Mouse (Mus musculus) liver, adult 2 months (tissue): ENCODE data around the gene Pabpn1l. TPM values are rescaled to one million over a fixed set of nuclear protein-coding genes. Genes with fewer than 3 reads are reported as not detected.

Experiments
- DNase-seq: peaks from one replicate; pipeline ENCODE4 v3.0.0-alpha.2; 2011; ENCODE audit warnings: low read depth, low spot score; ENCODE audit errors: extremely low read depth
- H3K27ac ChIP-seq: fragments of 200-500 bp; replicated peaks from 2 replicates; pipeline ENCODE4 v1.5.1; 2012; ENCODE audit warnings: low read depth, mild to moderate bottlenecking, control low read depth, inconsistent platforms, low read length; ENCODE audit not compliant: insufficient read depth
- H3K27me3 ChIP-seq: fragments of 200-500 bp; 2 replicates; pipeline ENCODE4 v1.6.1; 2012; ENCODE audit warnings: mild to moderate bottlenecking, moderate library complexity, low read length, inconsistent platforms; ENCODE audit not compliant: control insufficient read depth, insufficient read depth
- H3K36me3 ChIP-seq: fragments of 200-500 bp; 2 replicates; pipeline ENCODE4 v1.6.1; 2012; ENCODE audit warnings: low read length, inconsistent platforms; ENCODE audit not compliant: control insufficient read depth, insufficient read depth
- H3K4me1 ChIP-seq: fragments of 200-500 bp; 2 replicates; pipeline ENCODE4 v1.6.1; 2011; ENCODE audit warnings: low read length; ENCODE audit not compliant: control insufficient read depth, insufficient read depth
- H3K4me3 ChIP-seq: fragments of 200-500 bp; 2 replicates; pipeline ENCODE4 v1.5.1; 2011; ENCODE audit warnings: low read depth, mild to moderate bottlenecking, control low read depth, low read length, moderate library complexity; ENCODE audit not compliant: insufficient read depth
- H3K79me2 ChIP-seq: fragments of 200-500 bp; 2 replicates; pipeline ENCODE4 v1.6.1; 2012; ENCODE audit warnings: inconsistent platforms, mild to moderate bottlenecking, low read length, moderate library complexity; ENCODE audit not compliant: control insufficient read depth, insufficient read depth
- H3K9ac ChIP-seq: fragments of 200-500 bp; 2 replicates; pipeline ENCODE4 v1.6.1; 2012; ENCODE audit warnings: low read depth, mild to moderate bottlenecking, control low read depth, inconsistent platforms, low read length
- CTCF ChIP-seq: fragments of 200-500 bp; IDR thresholded peaks from 2 replicates; pipeline ENCODE4 v1.5.1; 2011; ENCODE audit warnings: low read depth, low read length, control low read depth
- POLR2A ChIP-seq: fragments of 200-500 bp; IDR thresholded peaks from 2 replicates; pipeline ENCODE4 v1.6.1; 2011; ENCODE audit warnings: low read length, control low read depth; ENCODE audit not compliant: insufficient read depth; ENCODE audit errors: extremely low read depth
- WGBS: fragments of 180-500 bp; shearing (Covaris S2); methylation state at CpG from one replicate; pipeline ENCODE4 v1.1.7; 2018; 5-methylcytosine and 5-hydroxymethylcytosine counted together
- polyA plus RNA-seq: library from polyadenylated mRNA; depleted of rRNA; stranded (reverse); fragments of >200 nt; gene quantifications from 2 replicates; pipeline ENCODE4 v1.2.3, GENCODE M21; 2012
- total RNA-seq: library from RNA; depleted of rRNA; stranded (reverse); fragments of >200 nt; gene quantifications from 2 replicates; pipeline ENCODE4 v1.2.3, GENCODE M21; 2014

Pabpn1l gene
- total and polyA plus RNA-seq, 2 experiments, result not detected

DNA sequence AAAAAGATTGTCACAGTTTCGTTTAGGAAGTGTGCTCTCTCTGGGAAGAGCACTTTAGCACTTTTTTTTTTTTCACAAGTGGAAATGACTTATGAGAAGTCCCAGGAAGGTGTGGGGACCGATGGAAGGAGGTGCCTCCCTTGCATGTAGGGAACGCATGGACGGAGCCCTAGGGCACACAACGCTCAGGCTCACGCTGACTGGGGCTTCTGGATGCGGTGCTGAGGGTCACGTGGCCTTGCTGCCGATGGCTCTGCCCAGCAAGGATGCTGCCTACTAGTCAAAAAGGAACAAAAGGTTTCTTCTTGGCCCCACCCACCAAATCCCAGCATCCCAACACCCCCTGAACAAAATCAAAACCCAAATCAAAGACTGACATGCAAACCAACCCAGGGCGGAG, 6.8 kb upstream of the Pabpn1l start:
- no peaks in the 10 kb centered on the region for H3K27me3 ChIP-seq
- H3K4me3 ChIP-seq, result no peak overlapping the region
- WGBS, result 66% methylated on average over 10 of the region's 10 CpGs
- H3K27ac ChIP-seq, result no peak overlapping the region
- H3K79me2 ChIP-seq, result no peaks in the 10 kb centered on the region
- no peak for DNase-seq
- H3K36me3 ChIP-seq, result no peaks in the 10 kb centered on the region
- no peaks in the 10 kb centered on the region for H3K4me1 ChIP-seq
- TF ChIP-seq POLR2A, result no peak
- TF ChIP-seq CTCF, result no peak
- H3K9ac ChIP-seq, result no peak overlapping the region

- no peak overlapping the region for H3K4me3 ChIP-seq
- H3K27me3 ChIP-seq, result no peaks in the 10 kb centered on the region
- H3K4me1 ChIP-seq, result no peaks in the 10 kb centered on the region
- H3K9ac ChIP-seq, result no peak overlapping the region
- 69% methylated on average over 2 of the region's 2 CpGs for WGBS
- H3K27ac ChIP-seq, result no peak overlapping the region
- no peak for DNase-seq
- TF ChIP-seq POLR2A, result no peak
- TF ChIP-seq CTCF, result no peak
- H3K36me3 ChIP-seq, result no peaks in the 10 kb centered on the region
- H3K79me2 ChIP-seq, result no peaks in the 10 kb centered on the region
Observed at GRCm38 (mm10) chr8:122626896-122627295, 4.4 kb upstream of the Pabpn1l start.

DNA sequence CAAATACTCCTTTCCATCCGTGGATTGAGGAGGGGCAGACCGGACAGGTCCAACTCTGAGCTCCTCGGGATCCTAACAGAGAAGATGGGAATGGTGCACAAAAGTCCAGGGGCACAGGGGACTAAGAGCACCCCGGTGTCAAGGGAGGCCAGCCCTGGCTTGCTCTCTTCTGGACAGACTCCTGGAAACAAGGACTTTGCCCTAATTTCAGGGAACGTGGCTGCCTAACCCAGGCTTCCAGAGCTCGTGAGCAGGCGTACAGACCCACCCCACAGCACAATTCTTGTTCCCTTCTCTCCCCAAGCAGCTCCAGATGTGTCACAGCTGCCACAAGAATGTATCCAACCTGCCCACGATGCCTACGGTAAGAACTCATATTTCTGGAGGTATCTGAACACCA, 3.3 kb upstream of the Pabpn1l start:
- Histone ChIP-seq H3K36me3 (no peaks in the 10 kb centered on the region), H3K27ac (no peak overlapping the region), H3K4me1 (no peaks in the 10 kb centered on the region), H3K9ac (no peak overlapping the region), H3K79me2 (no peaks in the 10 kb centered on the region), H3K4me3 (no peak overlapping the region), H3K27me3 (no peaks in the 10 kb centered on the region)
- TF ChIP-seq CTCF, result no peak
- no peak for TF ChIP-seq POLR2A
- WGBS, result 54% methylated on average over 9 of the region's 9 CpGs
- DNase-seq, result peak; percentile 53

- WGBS, result 80% methylated on average over 5 of the region's 5 CpGs
- Histone ChIP-seq H3K36me3 (no peaks in the 10 kb centered on the region), H3K27ac (no peak overlapping the region), H3K9ac (no peak overlapping the region), H3K79me2 (no peaks in the 10 kb centered on the region), H3K27me3 (no peaks in the 10 kb centered on the region), H3K4me3 (no peak overlapping the region), H3K4me1 (no peaks in the 10 kb centered on the region)
- TF ChIP-seq CTCF (no peak), POLR2A (no peak)
- DNase-seq, result no peak
Observed at GRCm38 (mm10) chr8:122624653-122625052, 2.1 kb upstream of the Pabpn1l start.

DNA sequence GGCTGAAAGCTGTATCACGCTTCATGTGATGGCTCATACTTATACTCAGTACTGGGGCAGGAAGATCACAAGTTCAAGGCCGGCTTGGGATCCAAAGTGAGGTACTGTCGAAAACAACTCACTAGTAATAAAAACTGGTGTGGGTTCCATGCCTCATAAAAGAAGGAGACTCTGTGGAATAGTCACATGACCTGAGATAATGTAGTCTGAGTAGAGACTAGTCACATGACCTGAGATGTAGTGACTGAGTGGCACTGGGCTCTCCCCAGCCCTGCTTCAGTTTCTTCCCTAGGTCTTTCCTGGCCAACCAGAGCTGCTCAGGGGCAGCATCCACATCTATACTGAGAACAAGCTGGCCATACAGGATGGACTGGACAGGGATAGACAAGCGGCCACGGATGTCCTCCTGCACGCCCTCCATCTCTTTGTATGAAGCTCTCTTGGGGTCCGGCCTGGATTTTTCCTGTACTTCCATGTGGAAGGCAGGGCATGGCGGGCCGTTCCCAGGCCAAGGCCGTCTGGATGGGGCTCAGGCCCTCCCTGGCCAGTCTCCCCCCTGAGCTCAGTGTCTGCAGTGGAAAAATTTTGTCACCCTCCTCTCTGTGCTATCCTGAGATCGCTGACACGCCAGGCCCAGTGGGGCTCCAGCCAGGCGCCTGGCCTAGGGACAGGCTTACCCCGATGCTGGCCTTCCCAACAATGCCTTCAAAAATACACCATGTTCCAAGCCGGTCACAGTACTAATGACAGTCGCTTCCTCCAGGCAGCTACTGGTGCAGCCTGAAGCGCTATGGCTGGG, 1.5 kb upstream of the Pabpn1l start:
- WGBS, result 91% methylated on average over 17 of the region's 17 CpGs
- no peaks in the 10 kb centered on the region for H3K4me1 ChIP-seq
- no peaks in the 10 kb centered on the region for H3K36me3 ChIP-seq
- no peak overlapping the region for H3K4me3 ChIP-seq
- H3K27ac ChIP-seq, result no peak overlapping the region
- TF ChIP-seq CTCF (no peak), POLR2A (no peak)
- no peak for DNase-seq
- no peak overlapping the region for H3K9ac ChIP-seq
- no peaks in the 10 kb centered on the region for H3K27me3 ChIP-seq
- H3K79me2 ChIP-seq, result no peaks in the 10 kb centered on the region

DNA sequence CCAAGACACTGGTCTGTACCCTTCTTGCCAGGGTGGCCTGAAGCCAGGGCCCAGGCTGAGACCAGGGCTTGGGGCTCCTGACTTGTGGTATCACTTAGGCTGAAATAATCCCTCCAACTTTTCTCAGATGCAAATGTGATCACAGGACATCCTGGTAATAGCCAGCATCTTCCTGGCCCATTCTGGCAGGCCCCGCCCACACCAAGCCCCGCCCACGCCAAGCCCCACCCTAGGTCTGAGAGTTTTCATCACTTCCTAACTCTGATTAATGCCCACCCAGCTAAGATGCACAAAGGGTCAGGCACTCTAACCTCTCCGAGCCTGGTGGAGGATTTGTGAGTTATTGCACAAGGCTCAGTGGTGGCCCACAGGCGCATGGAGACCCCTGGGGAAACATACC, 2.1 kb downstream of the Pabpn1l start:
- Histone ChIP-seq H3K27ac (no peak overlapping the region), H3K79me2 (no peaks in the 10 kb centered on the region), H3K4me1 (no peaks in the 10 kb centered on the region), H3K27me3 (no peaks in the 10 kb centered on the region), H3K36me3 (no peaks in the 10 kb centered on the region), H3K9ac (no peak overlapping the region), H3K4me3 (no peak overlapping the region)
- no peak for DNase-seq
- WGBS, result 39% methylated on average over 5 of the region's 5 CpGs
- TF ChIP-seq CTCF (no peak), POLR2A (no peak)
